Mouse (Mus musculus) ES-E14 (cell line): ENCODE measurements around the gene Gpr146.

ENCODE experiments used
- HCFC1 ChIP-seq: IDR thresholded peaks from 2 replicates; pipeline ENCODE4 v1.6.1; 2012; ENCODE audit warnings: low read length, inconsistent platforms, borderline replicate concordance; ENCODE audit not compliant: insufficient read depth
- MAFK ChIP-seq: IDR thresholded peaks from 2 replicates; pipeline ENCODE4 v1.6.1; 2014; ENCODE audit warnings: mild to moderate bottlenecking, low read depth, low read length, inconsistent platforms; ENCODE audit not compliant: insufficient read depth

- TF ChIP-seq HCFC1 (no peak), MAFK (no peak)
Observed at GRCm38 (mm10) chr5:139417480-139417879, 40.0 kb downstream of the Gpr146 start.
